Mouse (Mus musculus): ENCODE data around the gene Ccnd3. TPM values are rescaled to one million over a fixed set of nuclear protein-coding genes. Genes with fewer than 3 reads are reported as not detected.
A peak's percentile ranks its signal among the peaks of the same experiment; 100 is the strongest.
"Not testable (repeated sequence)": the region's sequence is repeated elsewhere in the genome, so short reads cannot be mapped to it uniquely, and the experiment has no call there.

Gene Ccnd3
- polyA plus RNA-seq, 1 experiment = 89.1 TPM

DNA sequence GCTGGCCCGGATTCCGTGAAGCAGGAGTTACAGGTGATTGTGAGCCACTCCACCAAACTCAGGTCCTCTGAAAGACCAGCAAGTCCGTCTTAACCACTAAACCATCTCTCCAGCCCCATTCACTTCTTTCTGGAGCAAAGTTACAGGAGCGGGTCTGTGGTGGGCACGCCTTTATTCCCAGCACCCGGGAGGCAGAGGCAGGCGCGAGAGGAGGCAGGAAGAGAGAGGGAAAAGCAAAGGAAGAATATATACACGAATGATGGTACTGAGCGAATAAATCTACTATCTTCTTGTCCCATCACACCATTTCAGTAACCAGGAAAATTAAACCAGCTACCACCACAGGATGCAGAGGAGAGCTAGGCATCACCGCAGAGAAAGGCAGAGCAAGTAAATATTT is 3.3 kb upstream of the Ccnd3 start:
- Histone ChIP-seq H3K4me1 (ENCODE audit: control insufficient read depth, insufficient read depth, low read length) (peaks cover 37% of the 10 kb centered on the region), H3K4me3 (ENCODE audit: insufficient read depth, low read length) (peak overlapping the region; percentile 87), H3K27ac (ENCODE audit: insufficient read depth, low read depth, low read length) (peak overlapping the region; percentile 15; the same call in 1 of the 2 replicates)
- no peak for TF ChIP-seq POLR2A (IDR thresholded peaks at IDR 0.05; ENCODE audit: borderline replicate concordance, low read depth, low read length)
- TF ChIP-seq CTCF (IDR thresholded peaks at IDR 0.05; ENCODE audit: low read depth, low read length) = no peak

DNA sequence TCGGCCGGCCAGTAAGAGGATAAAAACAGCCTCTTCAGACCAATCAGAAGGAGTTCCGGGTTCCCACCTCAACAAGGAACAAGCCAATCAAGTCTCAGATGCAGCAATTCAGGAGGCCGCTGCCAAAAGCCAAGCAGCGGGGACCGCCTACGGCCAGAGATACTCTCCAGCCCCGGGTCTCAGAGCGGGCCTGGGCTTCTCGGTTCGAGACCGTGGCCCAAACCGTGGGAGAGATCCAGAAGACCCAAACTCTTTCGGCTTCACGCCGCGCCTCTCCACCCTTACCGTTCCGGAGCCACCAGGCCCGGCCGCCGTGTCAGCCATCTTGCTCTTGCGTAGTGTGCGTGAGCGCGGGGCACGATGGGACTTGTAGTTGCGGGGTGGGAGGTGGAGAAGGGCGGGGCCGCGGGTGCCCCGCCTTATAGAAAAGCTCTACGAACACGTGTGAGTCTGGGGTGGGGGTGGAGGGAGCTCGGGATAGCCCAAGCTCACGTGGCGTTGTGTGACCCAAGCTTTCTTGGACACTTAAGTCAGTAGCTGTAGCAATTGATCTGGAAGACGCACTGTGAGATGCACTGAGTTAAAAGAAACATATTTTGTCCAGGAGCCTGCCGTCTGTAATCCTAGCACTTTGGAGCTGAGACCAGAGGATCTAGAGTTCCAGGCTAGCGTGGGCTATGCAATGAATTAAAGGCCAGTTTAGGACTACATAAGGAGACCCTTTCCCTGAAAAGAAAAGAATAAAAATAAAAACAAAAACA is 2.7 kb upstream of the Ccnd3 start, which contains the start of gene Taf8:
Taf8 (minus strand) TSS at position 347 of the 761 bp plus-strand sequence.
- Histone ChIP-seq H3K4me3 (ENCODE audit: insufficient read depth, low read length) (peak within 1 kb of the TSS; percentile 87), H3K27ac (ENCODE audit: insufficient read depth, low read depth, low read length) (peak within 1 kb of the TSS; percentile 77), H3K4me1 (ENCODE audit: control insufficient read depth, insufficient read depth, low read length) (peaks cover 40% of the 10 kb centered on the region)
- no peak; the same call in 1 of the 2 replicates for TF ChIP-seq POLR2A (IDR thresholded peaks at IDR 0.05; ENCODE audit: borderline replicate concordance, low read depth, low read length)
- no peak for TF ChIP-seq CTCF (IDR thresholded peaks at IDR 0.05; ENCODE audit: low read depth, low read length)

DNA sequence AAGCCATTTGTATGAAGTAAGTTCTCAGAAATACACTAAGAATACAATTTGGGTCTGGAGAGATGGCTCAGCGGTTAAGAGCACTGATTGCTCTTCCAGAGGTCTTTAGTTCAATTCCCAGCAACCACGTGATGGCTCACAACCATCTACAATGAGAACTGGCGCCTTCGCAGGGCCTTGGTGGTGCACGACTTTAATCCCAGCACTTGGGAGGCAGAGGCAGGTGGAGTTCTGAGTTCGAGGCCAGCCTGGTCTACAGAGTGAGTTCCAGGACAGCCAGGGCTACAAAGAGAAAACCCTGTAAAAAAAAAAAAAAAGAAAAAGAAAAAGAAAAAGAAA is 2.2 kb upstream of the Ccnd3 start:
- peak overlapping the region; percentile 75 for H3K27ac ChIP-seq (ENCODE audit: insufficient read depth, low read depth, low read length)
- H3K4me3 ChIP-seq (ENCODE audit: insufficient read depth, low read length) = not testable (repeated sequence)
- peaks cover 45% of the 10 kb centered on the region for H3K4me1 ChIP-seq (ENCODE audit: control insufficient read depth, insufficient read depth, low read length)

DNA sequence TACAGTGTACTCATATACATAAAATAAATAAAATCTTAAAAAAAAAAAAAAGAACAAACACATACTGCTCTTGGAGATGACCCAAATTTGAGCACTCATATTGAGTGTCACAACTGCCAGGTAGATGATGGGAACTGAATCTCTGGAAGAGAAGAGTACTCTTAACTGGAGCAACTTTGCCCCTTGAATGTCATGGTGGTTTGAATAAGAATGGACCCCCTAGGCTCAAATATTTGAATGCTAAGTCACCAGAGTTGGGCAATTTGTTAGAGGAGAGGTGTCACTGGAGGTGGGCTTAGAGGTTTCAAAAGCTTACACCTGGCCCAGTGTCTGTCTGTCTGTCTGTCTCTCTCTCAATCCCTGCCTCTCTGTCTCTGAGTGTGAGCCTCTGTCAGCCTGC is 1.2 kb upstream of the Ccnd3 start:
- peaks cover 49% of the 10 kb centered on the region for H3K4me1 ChIP-seq (ENCODE audit: control insufficient read depth, insufficient read depth, low read length)
- TF ChIP-seq CTCF (IDR thresholded peaks at IDR 0.05; ENCODE audit: low read depth, low read length) = no peak
- TF ChIP-seq POLR2A (IDR thresholded peaks at IDR 0.05; ENCODE audit: borderline replicate concordance, low read depth, low read length) = no peak
- no peak overlapping the region for H3K27ac ChIP-seq (ENCODE audit: insufficient read depth, low read depth, low read length)
- no peak overlapping the region for H3K4me3 ChIP-seq (ENCODE audit: insufficient read depth, low read length)

DNA sequence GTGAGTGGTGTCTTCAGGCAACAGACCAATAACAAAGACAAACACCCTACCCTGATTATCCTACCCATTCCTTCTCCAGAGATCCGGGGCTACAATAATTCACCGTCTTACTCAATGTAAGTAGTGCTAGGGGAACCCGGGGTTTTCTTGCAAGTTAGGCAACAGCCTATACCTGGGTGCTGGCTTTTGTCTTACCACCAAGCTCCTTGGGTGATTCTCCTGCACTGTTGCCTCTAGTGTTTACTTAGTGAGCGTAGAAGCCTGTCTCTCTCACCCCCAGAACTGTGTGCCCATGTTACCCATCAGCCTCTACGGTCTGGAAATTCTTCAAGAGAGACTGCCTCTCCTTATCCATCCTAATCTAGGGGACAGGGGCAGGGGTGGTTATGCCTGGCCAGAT is 623 bp upstream of the Ccnd3 start:
- Histone ChIP-seq H3K27ac (ENCODE audit: insufficient read depth, low read depth, low read length) (no peak overlapping the region), H3K4me3 (ENCODE audit: insufficient read depth, low read length) (peak overlapping the region; percentile 55; the same call in 1 of the 2 replicates), H3K4me1 (ENCODE audit: control insufficient read depth, insufficient read depth, low read length) (peaks cover 47% of the 10 kb centered on the region)
- TF ChIP-seq CTCF (IDR thresholded peaks at IDR 0.05; ENCODE audit: low read depth, low read length) = no peak
- TF ChIP-seq POLR2A (IDR thresholded peaks at IDR 0.05; ENCODE audit: borderline replicate concordance, low read depth, low read length) = no peak

DNA sequence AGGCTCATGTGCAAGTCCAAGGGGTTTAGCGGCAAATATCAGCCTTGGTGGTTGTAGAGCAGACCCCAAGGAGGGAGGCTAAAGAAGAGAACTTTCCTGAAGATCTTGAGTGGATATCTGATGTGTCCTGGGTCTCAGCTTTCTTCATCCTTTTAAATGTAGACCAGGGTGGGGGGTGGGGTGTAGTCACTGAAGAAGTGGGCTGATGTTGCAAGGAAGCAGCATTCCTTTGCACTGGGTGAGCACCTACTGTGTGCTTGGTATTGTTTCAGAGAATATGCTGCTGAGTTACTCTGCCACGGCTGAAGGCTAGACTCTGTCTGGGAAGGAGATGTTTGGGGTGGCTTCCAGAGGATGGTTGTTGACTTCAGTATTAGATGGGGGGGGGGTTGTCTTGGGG is 715 bp downstream of the Ccnd3 start:
- H3K4me3 ChIP-seq (ENCODE audit: insufficient read depth, low read length) = peak overlapping the region; percentile 55
- no peak for TF ChIP-seq CTCF (IDR thresholded peaks at IDR 0.05; ENCODE audit: low read depth, low read length)
- no peak for TF ChIP-seq POLR2A (IDR thresholded peaks at IDR 0.05; ENCODE audit: borderline replicate concordance, low read depth, low read length)
- no peak overlapping the region for H3K27ac ChIP-seq (ENCODE audit: insufficient read depth, low read depth, low read length)
- H3K4me1 ChIP-seq (ENCODE audit: control insufficient read depth, insufficient read depth, low read length) = peaks cover 47% of the 10 kb centered on the region

DNA sequence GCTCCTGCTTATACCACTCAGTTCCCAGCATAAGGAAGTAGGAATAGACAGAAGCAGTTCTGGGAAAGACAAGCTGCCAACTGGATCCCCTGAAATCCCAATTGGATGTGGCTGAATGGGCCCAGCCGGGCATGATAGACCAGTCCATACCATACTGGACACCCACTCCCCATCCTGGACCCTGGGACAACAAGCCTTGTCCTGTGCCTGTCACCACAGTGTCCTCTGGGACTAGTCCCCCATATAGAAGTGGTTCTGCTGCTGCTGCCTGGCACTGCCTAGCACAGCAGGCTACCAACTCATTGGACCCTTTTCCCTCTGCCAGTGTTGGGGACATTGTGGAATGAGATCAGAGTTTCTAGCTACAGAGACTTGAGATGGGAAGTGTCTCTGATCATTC is 1.2 kb downstream of the Ccnd3 start:
- H3K4me1 ChIP-seq (ENCODE audit: control insufficient read depth, insufficient read depth, low read length) = peaks cover 47% of the 10 kb centered on the region
- H3K27ac ChIP-seq (ENCODE audit: insufficient read depth, low read depth, low read length) = no peak overlapping the region
- H3K4me3 ChIP-seq (ENCODE audit: insufficient read depth, low read length) = no peak overlapping the region
- no peak for TF ChIP-seq POLR2A (IDR thresholded peaks at IDR 0.05; ENCODE audit: borderline replicate concordance, low read depth, low read length)
- TF ChIP-seq CTCF (IDR thresholded peaks at IDR 0.05; ENCODE audit: low read depth, low read length) = no peak

DNA sequence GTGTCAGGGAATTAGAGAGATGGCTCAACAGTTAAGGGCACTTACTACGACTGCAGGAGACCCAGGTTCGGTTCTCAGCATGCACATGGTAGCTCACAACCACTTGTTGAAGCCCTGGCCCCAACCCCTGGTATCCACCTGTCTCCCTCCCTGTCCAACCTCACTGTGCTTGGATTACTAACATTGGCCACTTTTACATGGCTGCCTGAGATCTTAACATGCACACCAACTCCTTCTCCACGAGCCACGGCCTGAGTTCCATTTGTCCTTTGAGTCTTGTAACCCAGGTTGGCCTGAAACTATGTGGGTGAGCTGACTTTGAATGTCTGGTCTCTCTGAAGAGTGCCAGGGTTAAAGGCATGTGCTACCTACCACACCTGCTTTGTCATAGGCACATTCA is 1.8 kb downstream of the Ccnd3 start:
- no peak overlapping the region for H3K27ac ChIP-seq (ENCODE audit: insufficient read depth, low read depth, low read length)
- TF ChIP-seq CTCF (IDR thresholded peaks at IDR 0.05; ENCODE audit: low read depth, low read length) (no peak), POLR2A (IDR thresholded peaks at IDR 0.05; ENCODE audit: borderline replicate concordance, low read depth, low read length) (no peak)
- peaks cover 45% of the 10 kb centered on the region for H3K4me1 ChIP-seq (ENCODE audit: control insufficient read depth, insufficient read depth, low read length)
- no peak overlapping the region for H3K4me3 ChIP-seq (ENCODE audit: insufficient read depth, low read length)

DNA sequence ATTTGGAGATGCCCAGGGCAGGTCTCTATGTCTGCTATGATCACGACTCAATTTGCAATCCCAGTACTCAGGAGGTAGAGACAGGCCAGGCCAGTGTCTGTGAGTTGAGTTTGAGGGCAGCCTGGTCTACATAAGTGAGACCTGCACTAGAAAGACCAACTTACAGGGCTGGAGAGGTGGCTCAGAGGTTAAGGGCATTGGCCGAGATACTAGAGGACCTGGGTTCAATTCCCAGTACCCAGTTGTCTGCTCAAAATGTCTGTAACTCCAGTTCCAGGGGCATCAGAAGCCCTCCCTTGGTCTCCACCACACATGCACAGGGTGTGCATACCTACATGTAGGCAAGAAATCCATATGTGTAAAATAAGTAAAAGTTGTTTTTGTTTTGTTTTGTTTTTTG is 2.7 kb downstream of the Ccnd3 start:
- TF ChIP-seq CTCF (IDR thresholded peaks at IDR 0.05; ENCODE audit: low read depth, low read length) (no peak), POLR2A (IDR thresholded peaks at IDR 0.05; ENCODE audit: borderline replicate concordance, low read depth, low read length) (no peak)
- Histone ChIP-seq H3K27ac (ENCODE audit: insufficient read depth, low read depth, low read length) (no peak overlapping the region), H3K4me1 (ENCODE audit: control insufficient read depth, insufficient read depth, low read length) (peaks cover 43% of the 10 kb centered on the region), H3K4me3 (ENCODE audit: insufficient read depth, low read length) (no peak overlapping the region)

DNA sequence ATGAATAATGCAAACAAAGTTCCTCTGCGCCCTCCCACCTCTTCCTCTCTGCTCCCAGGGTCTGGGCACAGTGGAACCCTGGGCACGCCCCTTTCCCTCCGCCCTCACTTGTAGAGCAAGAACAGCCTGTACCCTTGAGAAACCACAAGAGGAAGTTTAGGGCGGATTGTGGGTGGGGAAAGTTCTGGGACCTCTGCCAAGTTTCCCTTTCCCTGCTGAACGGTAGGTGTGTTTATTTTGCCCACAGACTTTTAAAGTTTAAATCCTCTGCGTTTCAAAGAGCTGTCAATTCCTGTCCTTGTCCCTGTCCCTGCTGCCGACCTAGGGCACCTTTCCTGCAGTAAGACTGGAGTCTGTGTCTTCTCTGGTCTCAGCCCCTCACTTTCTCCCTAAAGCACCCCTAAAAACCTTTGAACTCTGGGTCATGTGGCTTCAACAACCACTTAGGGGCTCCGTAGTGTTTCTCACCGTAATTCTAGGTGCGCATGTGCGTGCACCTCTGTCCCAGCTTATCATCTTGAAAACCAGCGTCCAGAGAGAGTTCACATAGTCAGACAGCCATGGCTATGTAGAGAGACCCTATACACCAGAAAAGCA is 3.3 kb downstream of the Ccnd3 start:
- peak overlapping the region; percentile 59 for H3K4me3 ChIP-seq (ENCODE audit: insufficient read depth, low read length)
- peak overlapping the region; percentile 93 for H3K27ac ChIP-seq (ENCODE audit: insufficient read depth, low read depth, low read length)
- no peak for TF ChIP-seq POLR2A (IDR thresholded peaks at IDR 0.05; ENCODE audit: borderline replicate concordance, low read depth, low read length)
- no peak for TF ChIP-seq CTCF (IDR thresholded peaks at IDR 0.05; ENCODE audit: low read depth, low read length)
- peaks cover 43% of the 10 kb centered on the region for H3K4me1 ChIP-seq (ENCODE audit: control insufficient read depth, insufficient read depth, low read length)
